Mouse (Mus musculus) neural tube, embryonic 12.5 days (tissue): Measurements from ENCODE around the gene Tgfbr3. TPM values are rescaled to one million over a fixed set of nuclear protein-coding genes. Genes with fewer than 3 reads are reported as not detected.

Experiments used
- ATAC-seq: fragments of 200-750 bp; cut with Nextera tagmentation; 2 replicates; pipeline ENCODE4 v1.8.0; 2017; ENCODE audit warnings: low read depth, mild to moderate bottlenecking, moderate TSS enrichment, moderate library complexity; ENCODE audit not compliant: low FRiP score
- H3K27ac ChIP-seq: fragments of 300-500 bp; sonication (generic); 2 replicates; pipeline ENCODE4 v1.5.1; 2016
- H3K27me3 ChIP-seq: fragments of 300-500 bp; sonication (generic); replicated peaks from 2 replicates; pipeline ENCODE4 v1.6.1; 2016; ENCODE audit warnings: mild to moderate bottlenecking
- H3K36me3 ChIP-seq: fragments of 300-500 bp; sonication (generic); 2 replicates; pipeline ENCODE4 v1.6.1; 2016; ENCODE audit warnings: mild to moderate bottlenecking
- H3K4me1 ChIP-seq: fragments of 300-500 bp; sonication (generic); 2 replicates; pipeline ENCODE4 v1.6.1; 2016
- H3K4me2 ChIP-seq: fragments of 300-500 bp; sonication (generic); replicated peaks from 2 replicates; pipeline ENCODE4 v1.6.1; 2016; ENCODE audit warnings: mild to moderate bottlenecking
- H3K4me3 ChIP-seq: fragments of 300-500 bp; sonication (generic); 2 replicates; pipeline ENCODE4 v1.5.1; 2016
- H3K9ac ChIP-seq: fragments of 300-500 bp; sonication (generic); 2 replicates; pipeline ENCODE4 v1.6.1; 2016; ENCODE audit warnings: mild to moderate bottlenecking
- H3K9me3 ChIP-seq: fragments of 300-500 bp; sonication (generic); 2 replicates; pipeline ENCODE4 v1.6.1; 2016; ENCODE audit warnings: mild to moderate bottlenecking
- WGBS: fragments of 180-500 bp; shearing (Covaris S2); methylation state at CpG from one replicate; pipeline ENCODE4 v1.1.7; 2016; 5-methylcytosine and 5-hydroxymethylcytosine counted together
- polyA plus RNA-seq: library from polyadenylated mRNA; unstranded; fragments of >200 nt; fragmentation: Nextera tagmentation; extraction: Ambion mirVana; gene quantifications from 2 replicates; pipeline ENCODE4 v1.2.1, GENCODE M21; 2016

The Tgfbr3 gene
- 7.7 and 8.8 TPM in 2 replicates for polyA plus RNA-seq

DNA sequence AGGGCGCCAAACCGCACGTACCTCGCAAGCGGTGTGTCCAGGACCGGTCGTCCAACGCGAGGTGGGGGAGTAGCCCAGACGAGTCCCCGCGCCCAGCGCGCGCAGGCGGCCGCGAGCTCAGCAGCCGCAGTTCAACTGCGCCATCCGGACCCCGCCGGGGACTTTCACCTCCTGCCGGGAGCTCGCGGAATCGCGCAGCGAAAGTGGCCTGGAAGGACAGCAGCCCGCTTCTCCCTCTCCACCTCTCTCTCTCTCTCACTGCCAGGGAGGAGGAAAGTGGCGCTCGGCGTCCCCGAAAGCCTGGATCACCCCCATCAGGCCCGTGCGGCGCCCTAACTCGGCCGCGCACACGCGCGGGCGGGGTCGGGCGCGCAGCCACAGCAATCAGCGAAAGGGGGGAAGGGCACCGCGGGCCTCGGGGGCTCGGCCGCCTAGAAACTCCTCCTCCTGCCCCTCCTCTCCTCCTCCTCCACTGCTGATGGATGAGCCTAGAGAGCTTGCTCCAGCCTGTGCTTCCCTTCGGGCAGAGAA lies at the start of gene Tgfbr3:
Gene Tgfbr3, minus strand, starts transcription at position 396 of the 531 bp plus-strand sequence.
- Histone ChIP-seq H3K36me3 (no peaks in the 10 kb centered on the region), H3K9me3 (no peaks in the 10 kb centered on the region), H3K4me2 (peak within 1 kb of the TSS; percentile 99), H3K9ac (peak within 1 kb of the TSS; percentile 73), H3K27ac (peak within 1 kb of the TSS; percentile 57; the same call in 1 of the 2 replicates), H3K27me3 (peaks cover 9% of the 10 kb centered on the region; the same call in 1 of the 2 replicates), H3K4me3 (peak within 1 kb of the TSS; percentile 71), H3K4me1 (peaks cover 13% of the 10 kb centered on the region)
- WGBS = under 1% methylated on average over 54 of the region's 54 CpGs
- ATAC-seq = peak; percentile 95

- no peak within 1 kb of the TSS for H3K4me3 ChIP-seq
- no peaks in the 10 kb centered on the region for H3K4me1 ChIP-seq
- H3K27me3 ChIP-seq = no peaks in the 10 kb centered on the region
- H3K36me3 ChIP-seq = no peaks in the 10 kb centered on the region
- H3K9ac ChIP-seq = no peak within 1 kb of the TSS
- H3K9me3 ChIP-seq = no peaks in the 10 kb centered on the region
- no peak within 1 kb of the TSS for H3K4me2 ChIP-seq
- no peak within 1 kb of the TSS for H3K27ac ChIP-seq
- ATAC-seq = no peak
- 90% methylated on average over 30 of the region's 30 CpGs for WGBS
Observed at GRCm38 (mm10) chr5:107330916-107331421, 41.5 kb upstream of the Tgfbr3 start, which contains the start of gene Brdt. Gene Brdt, plus strand, starts transcription at chr5:107331159.

GRCm38 (mm10) chr5:107320703-107321102 lies 31.3 kb upstream of the Tgfbr3 start:
- no peak for ATAC-seq
- H3K27ac ChIP-seq = no peak overlapping the region
- H3K36me3 ChIP-seq = no peaks in the 10 kb centered on the region
- H3K27me3 ChIP-seq = no peaks in the 10 kb centered on the region
- H3K9me3 ChIP-seq = no peaks in the 10 kb centered on the region
- no peaks in the 10 kb centered on the region for H3K4me1 ChIP-seq
- 14% methylated on average over 1 of the region's 1 CpGs for WGBS
- H3K4me3 ChIP-seq = no peak overlapping the region
- no peak overlapping the region for H3K9ac ChIP-seq
- no peak overlapping the region for H3K4me2 ChIP-seq

GRCm38 (mm10) chr5:107317141-107317540 lies 27.7 kb upstream of the Tgfbr3 start:
- ATAC-seq = no peak
- 92% methylated on average over 7 of the region's 7 CpGs for WGBS

DNA sequence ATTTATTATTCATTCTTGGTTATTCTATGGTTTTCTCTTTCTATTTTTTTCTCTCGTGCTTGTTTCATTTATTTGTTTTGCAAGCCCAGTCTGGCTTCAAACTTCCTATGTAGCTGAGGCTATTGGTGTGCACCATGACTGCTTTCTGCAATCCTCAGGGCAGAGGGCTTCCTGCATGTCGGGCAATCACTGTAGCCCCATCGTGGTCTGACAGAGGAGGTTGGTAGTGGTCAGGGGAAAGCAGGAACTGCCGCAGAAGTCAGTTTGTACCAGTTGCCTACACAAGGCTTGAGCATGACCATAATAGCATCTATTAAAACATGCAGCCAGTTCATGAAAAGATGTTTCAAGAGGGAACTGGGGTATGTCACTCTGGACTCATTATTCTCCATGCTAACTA lies 18.0 kb upstream of the Tgfbr3 start:
- Histone ChIP-seq H3K9me3 (no peaks in the 10 kb centered on the region), H3K36me3 (no peaks in the 10 kb centered on the region), H3K4me2 (no peak overlapping the region), H3K9ac (no peak overlapping the region), H3K27ac (no peak overlapping the region), H3K4me1 (0 out of 2 replicates have a peak, but pooled peaks cover 4% of the 10 kb centered on the region), H3K4me3 (no peak overlapping the region), H3K27me3 (no peaks in the 10 kb centered on the region)
- no peak for ATAC-seq
- WGBS = 75% methylated on average over 4 of the region's 4 CpGs

More at GRCm38 (mm10) chr5:107317141-107317540, 27.7 kb upstream of the Tgfbr3 start:
- no peak overlapping the region for H3K27ac ChIP-seq
- no peaks in the 10 kb centered on the region for H3K9me3 ChIP-seq
- no peaks in the 10 kb centered on the region for H3K36me3 ChIP-seq
- H3K4me1 ChIP-seq = no peaks in the 10 kb centered on the region
- no peaks in the 10 kb centered on the region for H3K27me3 ChIP-seq
- H3K4me3 ChIP-seq = no peak overlapping the region
- no peak overlapping the region for H3K9ac ChIP-seq
- no peak overlapping the region for H3K4me2 ChIP-seq

DNA sequence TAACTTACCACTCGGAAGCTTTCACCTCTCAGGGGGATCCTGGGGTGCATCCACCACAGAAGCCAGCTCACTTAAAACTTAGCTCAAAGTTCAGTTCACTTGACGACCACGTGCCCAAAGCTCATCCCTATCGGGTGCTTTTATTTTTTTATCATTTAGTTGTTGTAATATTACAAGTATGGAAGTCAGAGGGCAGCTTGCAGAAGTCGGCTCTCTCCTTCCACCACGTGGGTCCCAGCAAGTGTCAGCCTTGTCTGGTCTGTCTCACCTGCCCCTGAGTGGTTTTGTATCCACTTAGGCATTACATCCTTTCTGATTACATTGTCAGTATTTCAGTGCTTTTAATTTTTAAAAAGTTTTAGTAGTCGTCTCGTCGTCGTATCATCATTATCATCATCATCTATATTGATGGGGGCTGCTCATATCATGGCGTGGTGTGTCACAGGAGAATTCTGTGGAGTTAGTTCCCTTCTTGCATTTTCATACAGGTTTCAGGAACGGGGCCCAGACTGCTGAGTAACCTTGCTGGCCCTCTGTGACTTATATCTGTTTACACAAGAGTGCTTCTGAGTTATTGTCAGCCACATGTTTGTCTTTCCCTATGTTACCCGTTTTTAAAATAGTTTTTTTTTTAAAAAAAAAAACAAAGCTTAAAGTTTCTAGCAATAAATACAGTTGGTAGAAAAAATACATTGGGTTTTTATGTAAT lies 14.8 kb upstream of the Tgfbr3 start:
- Histone ChIP-seq H3K9ac (no peak overlapping the region), H3K4me3 (no peak overlapping the region), H3K4me2 (no peak overlapping the region), H3K27me3 (no peaks in the 10 kb centered on the region), H3K36me3 (no peaks in the 10 kb centered on the region), H3K4me1 (0 out of 2 replicates have a peak, but pooled peaks cover 4% of the 10 kb centered on the region), H3K27ac (no peak overlapping the region), H3K9me3 (no peaks in the 10 kb centered on the region)
- 82% methylated on average over 13 of the region's 13 CpGs for WGBS
- ATAC-seq = no peak

DNA sequence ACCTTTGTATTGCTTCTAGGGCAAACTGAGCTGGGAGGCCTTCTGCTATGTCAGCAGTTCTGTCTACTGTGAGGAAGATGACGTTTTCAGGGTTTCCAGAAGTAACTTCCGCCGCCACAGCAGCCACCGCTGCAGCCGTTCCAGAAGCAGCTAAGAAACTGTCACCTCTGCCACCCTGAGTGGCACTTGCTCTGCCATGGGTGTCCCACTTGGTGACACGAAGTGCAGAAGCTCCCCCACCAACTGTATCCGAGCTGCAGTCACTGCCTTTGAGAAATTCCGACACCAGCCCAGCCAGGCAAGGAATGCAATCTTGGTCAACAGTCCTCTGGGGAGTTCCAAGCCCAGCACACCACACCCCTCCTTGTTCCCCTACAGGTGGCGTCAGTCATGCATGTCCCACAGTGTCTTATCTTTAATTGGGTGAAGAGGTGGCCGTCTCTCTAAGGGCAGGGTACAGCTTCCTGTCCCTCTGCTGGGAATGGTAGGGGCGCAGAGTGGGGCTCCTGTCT lies 14.0 kb upstream of the Tgfbr3 start:
- Histone ChIP-seq H3K4me3 (no peak overlapping the region), H3K9me3 (no peaks in the 10 kb centered on the region)
- ATAC-seq = no peak

DNA sequence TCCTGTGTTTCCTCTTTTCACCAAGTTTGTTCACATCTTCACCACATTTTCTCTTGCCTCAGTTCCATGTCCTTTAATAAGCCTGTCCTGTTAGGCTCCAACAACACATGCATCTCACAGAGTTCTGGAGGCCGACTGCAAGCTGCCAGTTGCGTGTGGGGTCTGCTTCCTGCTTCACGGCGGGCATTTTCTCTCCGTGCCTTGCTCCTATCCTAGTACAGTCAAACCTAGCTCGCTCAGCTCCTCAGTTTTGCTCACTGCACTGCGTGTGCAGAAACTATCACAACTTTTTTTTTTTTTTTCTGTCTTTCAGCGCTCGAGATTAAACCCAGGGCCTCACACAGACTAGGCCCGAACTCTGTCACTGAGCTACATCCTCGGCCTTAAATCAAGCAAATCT lies 9.4 kb upstream of the Tgfbr3 start:
- ATAC-seq = no peak
- Histone ChIP-seq H3K4me2 (no peak overlapping the region), H3K36me3 (no peaks in the 10 kb centered on the region), H3K27ac (no peak overlapping the region), H3K9me3 (no peaks in the 10 kb centered on the region), H3K27me3 (no peaks in the 10 kb centered on the region), H3K4me3 (no peak overlapping the region), H3K4me1 (peaks cover 10% of the 10 kb centered on the region), H3K9ac (no peak overlapping the region)
- 84% methylated on average over 11 of the region's 11 CpGs for WGBS

More for the DNA sequence above, 14.0 kb upstream of the Tgfbr3 start:
- Histone ChIP-seq H3K4me1 (0 out of 2 replicates have a peak, but pooled peaks cover 4% of the 10 kb centered on the region), H3K9ac (no peak overlapping the region), H3K27ac (no peak overlapping the region), H3K27me3 (no peaks in the 10 kb centered on the region), H3K36me3 (no peaks in the 10 kb centered on the region), H3K4me2 (no peak overlapping the region)
- WGBS = 55% methylated on average over 11 of the region's 11 CpGs

GRCm38 (mm10) chr5:107296512-107297322 lies 7.3 kb upstream of the Tgfbr3 start:
- WGBS = 41% methylated on average over 9 of the region's 9 CpGs
- H3K4me3 ChIP-seq = no peak overlapping the region
- H3K36me3 ChIP-seq = no peaks in the 10 kb centered on the region
- no peaks in the 10 kb centered on the region for H3K9me3 ChIP-seq
- ATAC-seq = no peak
- H3K9ac ChIP-seq = no peak overlapping the region
- no peaks in the 10 kb centered on the region for H3K27me3 ChIP-seq
- no peak overlapping the region for H3K27ac ChIP-seq
- peaks cover 6% of the 10 kb centered on the region for H3K4me1 ChIP-seq
- H3K4me2 ChIP-seq = no peak overlapping the region

- no peak overlapping the region for H3K27ac ChIP-seq
- no peak overlapping the region for H3K4me3 ChIP-seq
- no peak for ATAC-seq
- no peak overlapping the region for H3K4me2 ChIP-seq
- WGBS = 78% methylated on average over 16 of the region's 16 CpGs
- no peaks in the 10 kb centered on the region for H3K36me3 ChIP-seq
- no peaks in the 10 kb centered on the region for H3K27me3 ChIP-seq
- H3K9me3 ChIP-seq = no peaks in the 10 kb centered on the region
- H3K4me1 ChIP-seq = peaks cover 6% of the 10 kb centered on the region
- H3K9ac ChIP-seq = no peak overlapping the region
Observed at GRCm38 (mm10) chr5:107295817-107296511, 6.5 kb upstream of the Tgfbr3 start.

- Histone ChIP-seq H3K4me2 (no peak overlapping the region), H3K27ac (no peak overlapping the region), H3K9me3 (no peaks in the 10 kb centered on the region), H3K27me3 (no peaks in the 10 kb centered on the region), H3K4me1 (peaks cover 6% of the 10 kb centered on the region), H3K4me3 (no peak overlapping the region), H3K9ac (no peak overlapping the region), H3K36me3 (no peaks in the 10 kb centered on the region)
- WGBS = 75% methylated on average over 8 of the region's 8 CpGs
- no peak for ATAC-seq
Observed at GRCm38 (mm10) chr5:107295061-107295816, 5.8 kb upstream of the Tgfbr3 start.
